Mouse (Mus musculus): ENCODE data around the gene Slc35e2. TPM values are rescaled to one million over a fixed set of nuclear protein-coding genes. Genes with fewer than 3 reads are reported as not detected.

Gene Slc35e2
- polyA plus RNA-seq, 1 experiment from 2014 or later = 6.2 TPM

GRCm38 (mm10) chr4:155573876-155574275 is 27.3 kb upstream of the Slc35e2 start:
- Histone ChIP-seq H3K4me2 (ENCODE audit: low read depth, low read length) (no peak overlapping the region), H3K4me1 (ENCODE audit: control insufficient read depth, insufficient read depth, low read length) (peaks cover 11% of the 10 kb centered on the region), H3K27me3 (replicated peaks; ENCODE audit: control insufficient read depth, insufficient read depth, low read length) (no peaks in the 10 kb centered on the region), H3K9me3 (ENCODE audit: control insufficient read depth, low read length) (no peaks in the 10 kb centered on the region), H3K9ac (ENCODE audit: low read depth, low read length) (no peak overlapping the region), H3K36me3 (ENCODE audit: control insufficient read depth, insufficient read depth, low read length) (no peaks in the 10 kb centered on the region; the same call in 1 of the 2 replicates), H3K27ac (ENCODE audit: low read length) (no peak overlapping the region; the same call in 1 of the 2 replicates), H3K4me3 (ENCODE audit: low read length) (no peak overlapping the region)
- ATAC-seq = no peak
- 86% methylated on average over 9 of the region's 9 CpGs for WGBS

GRCm38 (mm10) chr4:155574931-155575330 is 26.3 kb upstream of the Slc35e2 start:
- ATAC-seq = no peak
- Histone ChIP-seq H3K36me3 (ENCODE audit: control insufficient read depth, insufficient read depth, low read length) (no peaks in the 10 kb centered on the region; the same call in 1 of the 2 replicates), H3K27ac (ENCODE audit: low read length) (no peak overlapping the region), H3K27me3 (replicated peaks; ENCODE audit: control insufficient read depth, insufficient read depth, low read length) (no peaks in the 10 kb centered on the region), H3K4me2 (ENCODE audit: low read depth, low read length) (no peak overlapping the region), H3K4me3 (ENCODE audit: low read length) (no peak overlapping the region), H3K9ac (ENCODE audit: low read depth, low read length) (no peak overlapping the region), H3K9me3 (ENCODE audit: control insufficient read depth, low read length) (no peaks in the 10 kb centered on the region), H3K4me1 (ENCODE audit: control insufficient read depth, insufficient read depth, low read length) (peaks cover 11% of the 10 kb centered on the region)
- WGBS = 79% methylated on average over 11 of the region's 11 CpGs

GRCm38 (mm10) chr4:155575521-155575920 is 25.7 kb upstream of the Slc35e2 start:
- Histone ChIP-seq H3K27me3 (replicated peaks; ENCODE audit: control insufficient read depth, insufficient read depth, low read length) (no peaks in the 10 kb centered on the region), H3K9me3 (ENCODE audit: control insufficient read depth, low read length) (no peaks in the 10 kb centered on the region), H3K4me2 (ENCODE audit: low read depth, low read length) (no peak overlapping the region), H3K27ac (ENCODE audit: low read length) (no peak overlapping the region), H3K4me1 (ENCODE audit: control insufficient read depth, insufficient read depth, low read length) (peaks cover 9% of the 10 kb centered on the region), H3K36me3 (ENCODE audit: control insufficient read depth, insufficient read depth, low read length) (no peaks in the 10 kb centered on the region; the same call in 1 of the 2 replicates), H3K9ac (ENCODE audit: low read depth, low read length) (no peak overlapping the region), H3K4me3 (ENCODE audit: low read length) (no peak overlapping the region)
- no peak for ATAC-seq
- 86% methylated on average over 8 of the region's 8 CpGs for WGBS

- Histone ChIP-seq H3K27me3 (replicated peaks; ENCODE audit: control insufficient read depth, insufficient read depth, low read length) (no peaks in the 10 kb centered on the region), H3K36me3 (ENCODE audit: control insufficient read depth, insufficient read depth, low read length) (peaks cover 1% of the 10 kb centered on the region; the same call in 1 of the 2 replicates), H3K4me2 (ENCODE audit: low read depth, low read length) (no peak overlapping the region), H3K4me3 (ENCODE audit: low read length) (no peak overlapping the region), H3K9me3 (ENCODE audit: control insufficient read depth, low read length) (no peaks in the 10 kb centered on the region), H3K27ac (ENCODE audit: low read length) (no peak overlapping the region), H3K9ac (ENCODE audit: low read depth, low read length) (no peak overlapping the region), H3K4me1 (ENCODE audit: control insufficient read depth, insufficient read depth, low read length) (peaks cover 5% of the 10 kb centered on the region; the same call in 1 of the 2 replicates)
- 90% methylated on average over 9 of the region's 9 CpGs for WGBS
- no peak for ATAC-seq
Observed at GRCm38 (mm10) chr4:155577132-155577531, 24.1 kb upstream of the Slc35e2 start.

GRCm38 (mm10) chr4:155577741-155578140 is 23.5 kb upstream of the Slc35e2 start:
- 76% methylated on average over 5 of the region's 5 CpGs for WGBS
- Histone ChIP-seq H3K27ac (ENCODE audit: low read length) (no peak overlapping the region), H3K36me3 (ENCODE audit: control insufficient read depth, insufficient read depth, low read length) (peaks cover 3% of the 10 kb centered on the region; the same call in 1 of the 2 replicates), H3K9me3 (ENCODE audit: control insufficient read depth, low read length) (no peaks in the 10 kb centered on the region), H3K27me3 (replicated peaks; ENCODE audit: control insufficient read depth, insufficient read depth, low read length) (no peaks in the 10 kb centered on the region), H3K9ac (ENCODE audit: low read depth, low read length) (no peak overlapping the region), H3K4me1 (ENCODE audit: control insufficient read depth, insufficient read depth, low read length) (peaks cover 3% of the 10 kb centered on the region; the same call in 1 of the 2 replicates), H3K4me3 (ENCODE audit: low read length) (no peak overlapping the region), H3K4me2 (ENCODE audit: low read depth, low read length) (no peak overlapping the region)
- ATAC-seq = no peak

GRCm38 (mm10) chr4:155578336-155579125 is 22.7 kb upstream of the Slc35e2 start:
- H3K9me3 ChIP-seq (ENCODE audit: control insufficient read depth, low read length) = no peaks in the 10 kb centered on the region
- H3K4me3 ChIP-seq (ENCODE audit: low read length) = no peak overlapping the region
- no peak overlapping the region for H3K27ac ChIP-seq (ENCODE audit: low read length)
- H3K9ac ChIP-seq (ENCODE audit: low read depth, low read length) = no peak overlapping the region
- no peak overlapping the region for H3K4me2 ChIP-seq (ENCODE audit: low read depth, low read length)
- ATAC-seq = no peak
- peaks cover 3% of the 10 kb centered on the region; the same call in 1 of the 2 replicates for H3K36me3 ChIP-seq (ENCODE audit: control insufficient read depth, insufficient read depth, low read length)
- no peaks in the 10 kb centered on the region for H3K27me3 ChIP-seq (replicated peaks; ENCODE audit: control insufficient read depth, insufficient read depth, low read length)
- whole genome bisulfite sequencing = 83% methylated on average over 7 of the region's 7 CpGs
- peaks cover 2% of the 10 kb centered on the region; the same call in 1 of the 2 replicates for H3K4me1 ChIP-seq (ENCODE audit: control insufficient read depth, insufficient read depth, low read length)

- Histone ChIP-seq H3K4me2 (ENCODE audit: low read depth, low read length) (no peak overlapping the region), H3K9ac (ENCODE audit: low read depth, low read length) (no peak overlapping the region), H3K27ac (ENCODE audit: low read length) (no peak overlapping the region), H3K27me3 (replicated peaks; ENCODE audit: control insufficient read depth, insufficient read depth, low read length) (no peaks in the 10 kb centered on the region), H3K4me1 (ENCODE audit: control insufficient read depth, insufficient read depth, low read length) (no peaks in the 10 kb centered on the region), H3K36me3 (ENCODE audit: control insufficient read depth, insufficient read depth, low read length) (peaks cover 9% of the 10 kb centered on the region; the same call in 1 of the 2 replicates), H3K4me3 (ENCODE audit: low read length) (no peak overlapping the region), H3K9me3 (ENCODE audit: control insufficient read depth, low read length) (no peaks in the 10 kb centered on the region)
- 31% methylated on average over 1 of the region's 1 CpGs for WGBS
- ATAC-seq = no peak
Observed at GRCm38 (mm10) chr4:155580420-155580819, 20.8 kb upstream of the Slc35e2 start.

- ATAC-seq = peak; percentile 38; the same call in 1 of the 2 replicates
- H3K27ac ChIP-seq (ENCODE audit: low read length) = no peak overlapping the region
- H3K4me3 ChIP-seq (ENCODE audit: low read length) = no peak overlapping the region
- no peak overlapping the region for H3K9ac ChIP-seq (ENCODE audit: low read depth, low read length)
- 90% methylated on average over 6 of the region's 6 CpGs for WGBS
- no peaks in the 10 kb centered on the region for H3K9me3 ChIP-seq (ENCODE audit: control insufficient read depth, low read length)
- no peaks in the 10 kb centered on the region for H3K27me3 ChIP-seq (replicated peaks; ENCODE audit: control insufficient read depth, insufficient read depth, low read length)
- H3K4me2 ChIP-seq (ENCODE audit: low read depth, low read length) = no peak overlapping the region
- H3K4me1 ChIP-seq (ENCODE audit: control insufficient read depth, insufficient read depth, low read length) = no peaks in the 10 kb centered on the region
- peaks cover 19% of the 10 kb centered on the region for H3K36me3 ChIP-seq (ENCODE audit: control insufficient read depth, insufficient read depth, low read length)
Observed at GRCm38 (mm10) chr4:155582279-155582905, 18.8 kb upstream of the Slc35e2 start.

GRCm38 (mm10) chr4:155589356-155589755 is 11.9 kb upstream of the Slc35e2 start:
- peaks cover 14% of the 10 kb centered on the region for H3K36me3 ChIP-seq (ENCODE audit: control insufficient read depth, insufficient read depth, low read length)
- no peak overlapping the region for H3K9ac ChIP-seq (ENCODE audit: low read depth, low read length)
- no peaks in the 10 kb centered on the region for H3K4me1 ChIP-seq (ENCODE audit: control insufficient read depth, insufficient read depth, low read length)
- H3K27me3 ChIP-seq (replicated peaks; ENCODE audit: control insufficient read depth, insufficient read depth, low read length) = no peaks in the 10 kb centered on the region
- no peak overlapping the region for H3K27ac ChIP-seq (ENCODE audit: low read length)
- no peak overlapping the region for H3K4me2 ChIP-seq (ENCODE audit: low read depth, low read length)
- no peak for ATAC-seq
- no peak overlapping the region for H3K4me3 ChIP-seq (ENCODE audit: low read length)
- H3K9me3 ChIP-seq (ENCODE audit: control insufficient read depth, low read length) = no peaks in the 10 kb centered on the region
- 88% methylated on average over 5 of the region's 5 CpGs for WGBS
